Mouse (Mus musculus): ENCODE data around the gene Arid1b.

Arid1b gene

GRCm38 (mm10) chr17:4996121-4996813 is 2.1 kb downstream of the Arid1b start:
- peak; percentile 70 to 76 for DNase-seq

- DNase-seq, result peak; percentile 44 to 45
Observed at GRCm38 (mm10) chr17:4996814-4997549, 2.9 kb downstream of the Arid1b start.

- no peak for DNase-seq
Observed at GRCm38 (mm10) chr17:4997968-4998367, 3.8 kb downstream of the Arid1b start.

GRCm38 (mm10) chr17:4999256-4999655 is 5.1 kb downstream of the Arid1b start:
- DNase-seq, result no peak

GRCm38 (mm10) chr17:5000001-5000400 is 5.9 kb downstream of the Arid1b start:
- DNase-seq, result no peak

- no peak for DNase-seq
Observed at GRCm38 (mm10) chr17:5000871-5001270, 6.7 kb downstream of the Arid1b start.

GRCm38 (mm10) chr17:5001531-5002131 is 7.5 kb downstream of the Arid1b start:
- DNase-seq, result no peak

GRCm38 (mm10) chr17:5002937-5003508 is 8.9 kb downstream of the Arid1b start:
- no peak for DNase-seq

- DNase-seq, result no peak
Observed at GRCm38 (mm10) chr17:5004266-5004665, 10.1 kb downstream of the Arid1b start.

GRCm38 (mm10) chr17:5004706-5005105 is 10.6 kb downstream of the Arid1b start:
- DNase-seq, result no peak

- DNase-seq, result no peak
Observed at GRCm38 (mm10) chr17:5005285-5005684, 11.2 kb downstream of the Arid1b start.

GRCm38 (mm10) chr17:5007156-5007658 is 13.1 kb downstream of the Arid1b start:
- DNase-seq, result peak; percentile 79 to 83

GRCm38 (mm10) chr17:5008236-5008635 is 14.1 kb downstream of the Arid1b start:
- DNase-seq, result no peak

- DNase-seq, result no peak
Observed at GRCm38 (mm10) chr17:5008761-5009160, 14.6 kb downstream of the Arid1b start.

GRCm38 (mm10) chr17:5009526-5010260 is 15.6 kb downstream of the Arid1b start:
- no peak for DNase-seq

GRCm38 (mm10) chr17:5010781-5011180 is 16.6 kb downstream of the Arid1b start:
- DNase-seq, result no peak

GRCm38 (mm10) chr17:5012091-5012490 is 18.0 kb downstream of the Arid1b start:
- DNase-seq, result no peak

GRCm38 (mm10) chr17:5012517-5012916 is 18.4 kb downstream of the Arid1b start:
- DNase-seq, result no peak

- DNase-seq, result no peak
Observed at GRCm38 (mm10) chr17:5014327-5014957, 20.3 kb downstream of the Arid1b start.

- DNase-seq, result no peak
Observed at GRCm38 (mm10) chr17:5016404-5016803, 22.3 kb downstream of the Arid1b start.

- DNase-seq, result no peak
Observed at GRCm38 (mm10) chr17:5017065-5017464, 22.9 kb downstream of the Arid1b start.
